Mouse (Mus musculus) gastrocnemius, adult 8-10 months (tissue): ENCODE measurements around the gene Hs2st1. TPM values are rescaled to one million over a fixed set of nuclear protein-coding genes. Genes with fewer than 3 reads are reported as not detected.
A peak's percentile ranks its signal among the peaks of the same experiment; 100 is the strongest.

Experiments
- DNase-seq, 2 experiments: peaks; one replicate each; pipeline ENCODE4 v3.0.0; 2022; ENCODE audit warnings: low spot score in 2 of 2
- total RNA-seq, 4 experiments: library from RNA; stranded (reverse); gene quantifications; 2 replicates each; pipeline ENCODE4 v1.2.4; 2022

Gene Hs2st1
- total RNA-seq, 4 experiments from 2014 or later: 10.1 to 12.8 (median 11.7) TPM

DNA sequence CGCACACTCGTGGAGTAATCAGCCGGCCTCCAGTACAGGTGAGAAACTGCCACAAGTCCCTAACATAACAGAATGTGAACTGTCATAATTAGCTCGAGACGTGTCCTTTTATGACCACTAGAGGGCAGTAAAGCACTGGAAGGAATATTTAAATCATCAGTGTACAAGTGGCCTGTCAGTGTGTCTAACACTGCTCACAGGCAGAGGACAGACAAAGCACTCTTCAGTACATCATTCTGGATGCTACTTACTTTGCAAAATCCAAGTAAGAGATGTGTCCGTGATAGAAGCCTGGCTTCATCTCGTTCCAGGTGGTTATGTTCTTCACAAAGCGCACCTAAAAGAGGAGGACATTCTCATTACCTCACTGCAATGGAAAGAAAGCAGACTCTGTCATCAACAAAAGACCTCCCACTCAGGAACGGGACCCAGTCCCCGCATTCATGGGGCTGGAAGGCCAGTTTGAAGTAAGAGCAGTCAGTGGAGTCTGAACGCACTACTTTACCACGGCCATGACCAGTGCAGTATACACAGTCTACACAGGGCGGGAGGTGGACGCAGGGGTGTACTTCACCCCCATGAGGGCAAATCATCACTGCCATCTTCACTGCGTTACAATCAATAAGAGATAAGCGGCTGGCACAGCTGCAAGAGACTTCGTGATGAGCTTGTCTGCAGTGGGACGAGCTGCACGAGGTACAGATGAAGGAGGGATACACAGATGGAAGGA is 116.1 kb downstream of the Hs2st1 start:
- peak in 1 of 2 experiments; percentile 9 for DNase-seq

DNA sequence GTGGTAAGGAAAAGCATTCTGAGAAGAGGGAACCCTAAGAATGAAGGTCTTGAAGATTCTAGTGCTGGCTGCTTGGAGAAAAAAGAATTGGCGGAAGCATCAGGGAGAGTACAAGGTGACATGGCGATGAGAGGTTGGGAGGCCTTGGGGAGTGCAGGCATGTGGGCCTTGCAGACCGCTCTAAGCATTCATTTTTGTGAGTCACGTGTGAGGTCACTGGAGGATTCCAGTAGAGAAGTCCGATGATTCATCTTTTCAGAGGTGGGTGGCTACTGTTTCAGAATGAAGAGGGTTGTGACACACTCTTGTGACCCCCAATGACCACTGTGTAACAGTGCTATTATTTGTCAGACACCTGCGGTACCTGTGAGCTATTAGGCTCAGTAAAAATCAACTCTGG is 121.0 kb downstream of the Hs2st1 start:
- DNase-seq: no peak

DNA sequence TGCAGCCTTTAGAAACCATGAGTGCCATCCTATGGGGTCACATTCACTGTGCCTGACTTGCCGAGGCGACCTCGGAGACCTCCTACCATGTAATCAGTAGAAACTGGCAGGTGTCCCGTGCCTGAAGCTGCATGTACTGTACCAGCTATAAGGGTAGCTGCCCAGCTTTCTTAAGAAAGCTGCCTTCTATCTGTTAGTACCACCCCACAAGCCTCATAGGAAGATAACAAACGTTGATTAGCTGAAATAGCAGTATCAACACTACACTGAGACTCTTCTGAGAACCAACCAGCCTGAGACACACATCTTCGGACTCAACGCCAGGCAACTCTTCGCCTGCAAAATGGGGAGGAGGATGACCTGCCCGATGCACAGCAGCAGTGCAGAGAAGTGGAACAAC is 122.1 kb downstream of the Hs2st1 start:
- DNase-seq: no peak

DNA sequence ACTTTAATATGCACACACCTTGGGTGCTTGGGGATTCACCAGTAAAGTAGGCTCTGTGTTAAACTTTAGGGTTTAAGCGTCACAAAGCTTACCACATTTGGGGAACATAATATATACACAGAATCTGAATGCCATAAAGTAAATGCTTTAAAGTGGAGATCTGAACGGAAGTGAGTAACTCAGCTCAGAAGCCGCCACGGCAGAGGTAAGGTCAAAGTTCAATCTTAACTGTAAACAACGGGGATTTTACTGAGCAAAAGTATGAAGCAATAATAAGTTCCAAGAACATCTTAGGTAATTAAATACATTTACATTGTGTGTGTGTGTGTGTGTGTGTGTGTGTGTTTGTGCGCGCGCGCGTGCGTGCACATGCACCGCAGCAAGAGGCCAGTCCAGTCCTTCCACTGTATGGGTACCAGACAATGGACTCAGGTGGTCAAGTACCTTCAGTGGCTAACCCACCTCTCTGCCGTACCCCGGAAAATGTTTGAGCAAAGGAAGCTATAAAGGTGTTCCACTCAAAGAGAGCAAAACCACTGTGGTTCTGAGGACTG is 123.8 kb downstream of the Hs2st1 start:
- no peak for DNase-seq

DNA sequence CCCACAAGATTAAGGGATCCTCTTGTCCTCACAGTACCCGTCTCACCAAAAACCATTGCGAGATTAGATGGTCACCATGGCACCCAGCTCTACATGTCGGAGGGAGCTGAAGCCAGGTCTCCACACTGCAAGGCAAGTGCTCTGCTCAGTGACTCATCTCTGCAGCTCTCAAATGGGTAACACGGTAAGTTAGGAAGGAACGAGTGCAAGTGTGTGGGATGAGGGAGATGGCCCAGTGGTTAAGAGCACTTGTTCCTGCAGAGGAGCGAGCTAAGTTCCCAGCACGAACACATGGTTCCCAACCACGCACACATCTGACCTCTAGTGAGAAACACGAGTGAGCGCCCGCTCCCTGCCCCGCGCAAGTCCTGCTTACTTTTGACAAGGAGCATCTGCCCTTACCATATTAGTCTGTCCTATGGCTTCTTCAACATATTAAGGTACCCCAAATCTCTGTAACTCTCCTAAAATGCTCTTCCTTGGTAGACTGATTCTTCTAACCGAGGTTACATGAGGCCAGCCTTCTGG is 132.0 kb downstream of the Hs2st1 start:
- DNase-seq: no peak

DNA sequence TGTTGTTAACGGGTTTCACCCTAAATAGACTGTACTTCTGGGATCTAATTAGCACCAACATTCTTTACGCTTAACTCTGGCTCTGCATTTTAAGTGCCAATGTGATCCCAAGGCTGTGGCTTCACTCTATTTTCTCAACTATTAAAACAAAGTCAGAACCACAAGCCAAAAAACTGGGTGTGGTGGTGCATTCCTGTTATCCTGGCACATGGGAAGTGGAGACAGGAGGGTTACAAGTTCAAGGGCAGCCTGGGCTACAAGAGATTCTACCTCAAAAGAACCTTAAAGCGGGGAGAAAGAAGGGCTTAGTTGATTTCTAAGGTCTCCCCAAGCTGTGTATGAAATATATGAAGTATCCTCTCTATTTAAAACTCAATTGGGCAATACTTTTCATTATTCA is 133.9 kb downstream of the Hs2st1 start:
- DNase-seq: no peak

DNA sequence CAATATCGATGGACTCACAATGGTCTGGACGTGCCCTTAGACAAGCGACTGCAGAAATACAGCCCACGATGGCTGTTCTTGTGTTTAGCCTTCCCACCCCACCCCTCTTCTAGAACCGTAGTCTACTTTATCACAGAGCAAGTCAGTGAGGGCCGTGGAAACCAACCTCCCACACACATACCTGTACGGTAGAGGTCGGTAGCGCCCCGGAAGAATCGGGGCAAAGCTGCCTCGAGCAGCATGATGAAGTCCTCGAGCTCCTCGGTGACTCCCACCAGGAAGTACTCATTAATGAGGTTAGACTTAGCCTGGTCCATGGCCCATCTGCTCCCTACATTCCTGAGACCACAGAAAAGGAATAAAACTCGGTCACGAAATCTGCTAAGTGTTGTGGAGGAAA is 134.7 kb downstream of the Hs2st1 start:
- no peak for DNase-seq

DNA sequence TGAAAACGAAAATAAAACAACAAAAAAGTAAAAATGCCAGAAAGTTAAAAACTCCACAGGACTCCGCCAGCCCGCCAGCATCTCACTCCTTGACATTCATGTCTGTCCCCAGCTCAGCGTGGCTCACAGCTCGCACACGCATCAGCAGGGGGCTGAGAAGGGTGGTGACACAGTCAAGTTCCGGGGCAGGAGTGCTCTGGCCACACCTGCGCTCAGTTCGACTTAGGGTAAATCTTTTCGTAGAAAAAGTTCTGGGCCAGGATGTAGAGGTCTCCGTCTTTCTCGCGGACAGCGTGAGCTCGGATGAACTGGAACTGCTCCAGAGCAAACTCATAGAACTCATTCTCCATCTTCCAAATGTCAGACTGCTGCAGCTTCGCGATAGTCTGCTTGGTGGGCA is 135.7 kb downstream of the Hs2st1 start:
- DNase-seq: no peak

DNA sequence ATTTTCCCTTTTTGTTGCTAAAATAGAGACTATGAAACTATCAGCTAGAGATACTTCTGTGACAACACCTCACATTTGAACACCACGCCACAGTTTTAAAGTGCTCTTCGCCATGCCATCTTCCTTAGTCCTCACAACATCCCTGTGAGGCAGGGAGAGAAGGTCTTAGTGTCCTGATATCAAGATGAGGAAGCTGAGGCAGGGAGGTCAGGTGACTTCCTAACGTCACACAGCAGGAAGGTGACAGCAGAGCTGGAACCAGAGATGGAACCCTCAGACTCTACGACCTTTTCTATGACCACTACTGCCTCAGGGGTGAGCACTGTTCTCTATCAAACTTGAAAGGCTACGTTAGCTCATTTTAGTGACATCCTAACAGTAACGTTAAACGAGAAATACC is 136.9 kb downstream of the Hs2st1 start:
- DNase-seq: no peak

DNA sequence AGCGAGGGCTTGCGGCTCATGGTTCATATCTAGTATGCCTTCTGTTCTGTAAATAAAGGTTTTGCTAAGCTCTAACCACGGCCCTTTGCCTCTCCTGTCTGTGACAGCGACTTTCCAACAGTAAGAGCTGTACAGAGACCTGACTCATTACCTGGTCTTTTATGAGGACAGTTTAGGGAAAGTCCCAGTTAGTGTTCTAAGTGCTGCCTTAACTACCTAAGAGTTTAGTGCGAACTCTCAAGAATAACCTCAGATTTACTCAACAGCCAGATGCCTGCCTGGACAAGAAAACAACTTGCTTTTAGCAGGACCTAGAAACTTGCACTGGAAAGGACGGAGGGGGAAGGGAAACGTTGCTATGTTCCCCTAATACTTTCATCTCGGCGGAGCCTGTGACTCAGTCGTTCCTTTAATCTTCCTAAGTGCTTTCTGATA is 137.8 kb downstream of the Hs2st1 start:
- DNase-seq: no peak

DNA sequence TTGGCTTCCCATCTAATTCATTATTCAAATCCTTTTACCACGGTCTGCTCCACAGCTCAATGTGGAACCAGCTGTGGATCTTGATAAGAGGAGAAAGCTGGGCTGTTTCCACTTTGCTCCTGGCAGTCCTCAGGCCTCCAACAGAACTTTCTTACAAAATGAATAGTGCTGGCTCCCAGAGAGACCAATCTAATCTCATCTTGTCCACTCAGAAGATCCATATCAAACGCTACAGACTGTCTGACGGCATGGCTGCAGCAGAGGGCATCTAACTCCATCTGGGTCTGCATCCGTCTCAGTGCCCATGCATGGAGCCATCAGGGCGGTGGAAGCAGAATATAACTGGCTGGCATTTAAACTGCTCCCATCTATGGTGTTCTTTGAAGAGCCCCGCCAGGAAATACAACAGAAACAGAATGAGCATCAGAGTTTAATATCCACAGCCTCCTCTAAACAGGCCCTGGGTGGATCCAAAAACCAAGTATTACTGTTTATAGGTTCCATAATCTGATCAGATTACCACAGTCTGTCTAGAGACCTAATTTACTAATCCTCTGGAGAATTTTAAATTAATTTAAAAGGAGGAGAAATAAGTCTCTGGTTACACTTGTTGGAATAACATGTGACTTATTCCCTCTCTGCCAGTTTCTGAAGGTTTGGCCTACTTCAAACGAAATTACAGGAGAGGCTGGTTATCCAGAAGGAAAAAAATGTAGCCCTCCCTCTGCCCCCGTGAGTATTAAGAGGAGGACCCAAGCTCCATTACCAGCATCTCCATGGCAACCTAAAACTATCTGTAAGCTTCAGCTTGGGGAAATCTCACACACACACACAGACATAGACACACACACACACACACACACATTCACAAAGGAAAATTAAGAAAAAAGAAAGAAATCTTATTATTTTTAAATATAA is 141.2 kb downstream of the Hs2st1 start:
- no peak for DNase-seq

DNA sequence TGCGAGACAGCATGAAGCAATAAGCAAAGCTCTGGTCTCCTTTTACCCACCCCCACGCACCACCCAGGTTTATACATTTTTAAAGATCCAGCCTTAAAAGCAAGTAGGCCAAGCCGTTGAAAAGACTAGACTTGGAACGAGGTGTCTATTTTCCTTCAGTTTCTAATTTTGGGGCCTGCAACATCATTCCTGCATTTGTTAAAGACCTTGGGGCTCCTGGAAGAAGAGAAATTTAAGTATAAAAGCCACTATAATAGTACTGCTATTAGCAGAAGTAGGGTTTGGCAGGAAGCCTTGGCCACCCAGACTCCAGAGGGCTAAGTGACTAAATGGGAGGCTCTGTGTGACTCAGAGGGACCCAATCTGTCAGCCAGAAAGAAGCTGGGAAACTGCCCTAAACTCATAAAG is 144.9 kb downstream of the Hs2st1 start:
- DNase-seq: no peak

DNA sequence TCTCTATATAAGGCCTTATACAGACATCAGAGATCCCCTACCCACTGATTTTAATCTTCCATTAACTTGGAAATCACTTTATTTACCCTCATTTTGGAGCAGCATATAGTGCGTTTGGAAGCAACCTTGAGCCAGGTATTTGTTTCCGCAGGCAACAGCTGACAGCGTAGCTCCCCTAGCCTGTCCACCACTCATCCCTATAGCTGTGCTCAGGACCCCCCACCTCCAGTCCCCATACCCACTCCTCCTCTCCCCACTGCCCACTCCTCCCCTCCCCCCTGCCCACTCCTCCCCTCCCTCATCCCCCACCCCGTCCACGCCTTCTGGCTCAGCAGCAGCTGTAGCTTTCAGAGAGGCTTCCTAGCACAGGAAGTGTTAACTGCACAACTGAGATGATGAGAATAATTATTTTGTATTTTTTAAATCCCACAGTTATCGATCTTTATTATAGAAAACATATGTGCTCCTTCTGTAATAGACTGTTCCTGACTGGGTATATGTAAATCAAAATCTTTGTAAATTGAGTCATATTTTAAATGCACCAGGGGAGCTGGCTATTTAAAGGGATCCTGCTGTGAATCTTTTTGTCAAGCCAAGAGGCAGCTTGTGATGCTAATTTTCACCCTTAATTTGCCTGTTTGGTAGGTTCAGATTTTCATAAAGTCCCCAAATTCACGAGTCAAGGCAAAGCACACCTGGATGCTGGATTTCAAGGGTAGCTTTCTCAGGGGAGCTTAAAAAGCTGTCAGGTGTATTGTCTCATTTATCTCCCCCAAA is 148.4 kb downstream of the Hs2st1 start:
- no peak for DNase-seq

DNA sequence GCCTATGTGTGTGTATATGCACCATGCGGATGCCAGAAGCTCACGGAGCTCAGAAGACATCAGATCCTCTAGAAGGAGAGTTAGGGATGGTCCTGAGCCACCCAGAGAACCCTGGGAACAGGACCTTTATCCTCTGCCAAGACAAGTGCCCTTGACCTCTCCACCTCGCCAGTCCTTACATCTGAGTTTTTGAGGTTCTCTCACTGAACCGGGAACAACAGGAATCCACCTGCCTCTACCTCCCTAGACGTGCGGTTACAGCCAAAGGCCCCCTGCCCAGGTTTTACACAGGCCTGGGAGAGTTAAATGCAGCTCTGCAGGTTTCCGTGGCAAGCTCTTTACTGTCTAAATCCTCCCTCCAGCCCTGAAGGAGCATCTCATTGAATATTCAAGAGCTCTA is 156.2 kb downstream of the Hs2st1 start:
- no peak for DNase-seq

DNA sequence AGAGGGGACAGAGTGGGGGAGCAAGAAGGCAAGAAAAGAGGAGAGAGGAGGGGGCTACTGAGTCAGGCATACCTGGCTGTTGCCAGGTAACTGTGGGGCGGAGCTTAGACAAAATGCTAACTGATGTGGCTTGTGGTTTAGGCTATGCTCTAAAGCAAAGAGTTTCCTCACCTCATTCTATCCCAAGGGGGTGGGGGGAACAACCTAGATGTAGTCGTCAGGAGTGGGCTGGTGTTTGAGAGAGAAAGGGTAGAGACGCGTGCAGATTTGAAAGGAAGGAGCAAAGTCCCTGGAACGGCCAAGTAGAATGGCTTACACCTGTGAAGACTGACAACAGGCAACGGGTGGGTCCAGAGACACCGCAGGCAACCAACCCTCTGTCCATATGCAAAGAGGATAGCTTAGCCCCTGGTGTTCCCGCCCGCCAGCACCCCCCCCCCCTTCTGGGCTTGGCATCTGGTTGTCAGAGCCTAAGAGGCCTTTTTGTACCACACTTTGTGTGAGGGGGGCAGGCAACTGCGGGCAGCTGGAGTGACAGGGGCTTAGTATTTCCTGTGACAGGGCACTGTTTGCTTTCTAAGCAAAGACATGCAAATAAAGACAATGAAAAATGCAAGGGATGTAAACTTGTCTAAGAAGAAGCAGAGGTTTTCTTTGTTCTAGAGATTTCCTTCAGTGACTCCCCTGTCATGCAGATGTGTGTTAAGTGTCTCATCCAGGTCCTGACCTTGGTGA is 157.3 kb downstream of the Hs2st1 start:
- DNase-seq: no peak

DNA sequence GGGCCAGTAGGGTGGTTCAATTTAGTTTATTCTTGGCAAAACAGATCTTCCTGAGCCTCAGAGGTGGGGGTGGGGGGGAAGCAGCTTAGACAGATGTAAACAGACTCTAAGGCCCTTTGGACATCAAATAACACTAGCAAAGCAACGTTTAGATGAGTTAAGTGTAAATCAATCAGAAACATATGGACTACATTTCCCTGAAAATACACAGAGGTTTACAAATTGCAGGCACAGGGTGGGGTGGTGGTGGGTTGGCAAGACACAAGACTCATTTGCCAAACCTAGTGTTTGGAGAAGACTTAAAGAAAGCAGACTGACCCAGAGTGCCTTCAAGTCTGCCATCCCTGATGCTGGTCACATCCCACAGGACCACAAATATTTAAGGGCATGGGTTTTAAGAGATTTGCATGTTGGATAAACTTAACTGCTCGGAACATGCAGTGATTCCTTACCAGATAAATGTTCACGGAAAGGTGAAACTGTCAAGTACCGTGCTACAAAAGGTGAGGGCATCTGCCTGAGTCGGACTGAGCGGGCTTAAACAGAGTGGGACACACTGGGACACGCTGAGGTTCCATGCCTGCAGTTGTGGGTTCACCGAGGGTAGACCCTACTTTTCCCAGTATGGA is 158.2 kb downstream of the Hs2st1 start:
- no peak for DNase-seq

DNA sequence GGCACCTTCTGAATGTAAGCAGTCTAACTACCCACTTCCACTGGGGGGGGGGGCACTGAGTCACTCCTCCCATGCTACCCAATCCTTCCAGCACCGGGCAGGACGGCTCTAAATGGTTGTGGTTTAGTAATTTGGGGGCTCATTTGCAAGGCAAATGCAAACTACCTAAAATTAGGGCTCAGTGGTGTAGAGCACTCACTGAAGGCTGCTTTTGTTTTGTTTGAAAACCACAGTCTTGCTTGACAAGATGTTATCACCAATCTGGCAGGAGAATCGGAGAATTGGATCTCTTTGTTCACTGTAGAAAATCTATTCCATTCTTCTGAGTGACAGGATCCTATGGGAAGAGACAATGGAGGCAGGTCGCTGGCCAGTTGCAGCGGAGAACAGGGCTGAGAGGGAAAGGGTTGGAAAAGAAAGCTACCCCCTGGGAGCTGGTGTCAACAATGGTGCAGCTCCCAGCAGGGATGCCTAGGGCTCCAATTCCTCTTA is 158.9 kb downstream of the Hs2st1 start:
- no peak for DNase-seq

DNA sequence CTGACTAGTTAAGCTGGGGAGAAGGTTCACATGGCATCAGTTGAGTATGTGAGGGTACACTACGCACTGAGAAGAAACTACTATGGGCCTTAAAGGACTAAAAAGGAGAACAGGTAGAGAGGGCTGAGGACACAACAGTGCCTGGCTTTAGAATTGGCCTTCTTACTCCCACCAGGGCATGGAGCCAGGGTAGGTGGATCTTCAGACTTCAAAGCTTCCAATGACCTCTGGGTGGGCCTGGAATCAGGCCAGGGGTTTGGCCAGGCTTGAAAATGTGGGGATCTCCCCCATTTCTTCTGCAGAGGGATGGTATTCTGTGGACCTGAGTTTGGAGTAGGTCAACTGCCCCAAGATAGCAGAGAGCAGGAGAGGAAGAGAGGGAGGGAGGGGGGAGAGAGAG is 161.0 kb downstream of the Hs2st1 start:
- no peak for DNase-seq

DNA sequence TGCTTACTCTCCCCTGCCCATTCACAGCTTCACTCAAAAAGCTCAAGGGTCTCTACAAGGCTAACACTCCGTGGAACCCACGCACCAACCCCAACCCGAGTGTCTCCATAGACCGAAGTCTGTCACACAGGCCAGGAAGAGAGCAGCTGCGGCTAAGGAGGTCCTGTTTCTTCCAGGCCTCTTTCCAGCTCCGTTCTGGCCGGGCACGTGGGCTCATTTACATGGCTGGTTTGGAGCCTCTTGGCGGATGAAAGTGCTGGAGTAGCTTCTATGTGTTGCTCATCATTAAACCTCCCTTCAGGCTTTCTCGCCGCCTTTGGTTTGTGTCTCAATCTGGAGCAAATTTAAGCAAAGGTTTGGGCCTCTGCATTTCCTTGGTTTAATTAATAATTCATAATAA is 164.7 kb downstream of the Hs2st1 start:
- DNase-seq: peak; percentile 4 to 18

DNA sequence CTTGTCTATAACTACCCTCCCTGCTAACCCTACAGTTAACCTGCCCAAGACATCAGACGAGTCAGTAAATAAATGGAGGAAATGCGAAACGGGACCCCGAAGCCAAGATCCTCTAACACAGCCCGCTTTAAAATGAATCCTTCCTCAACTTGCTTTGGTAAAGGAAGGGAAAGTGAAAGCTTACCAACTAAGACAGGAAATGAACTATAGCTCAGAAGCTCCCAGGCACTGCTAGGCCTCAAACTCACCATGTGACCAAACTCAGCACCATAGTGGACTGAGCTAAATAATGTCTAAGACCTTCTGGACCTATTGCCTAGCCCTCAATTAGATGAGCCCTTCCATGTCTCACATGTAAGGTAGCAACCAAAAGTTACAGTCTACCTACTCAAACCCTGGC is 168.7 kb downstream of the Hs2st1 start:
- no peak for DNase-seq
